Mouse (Mus musculus): Measurements from ENCODE around the gene Slx4ip. TPM values are rescaled to one million over a fixed set of nuclear protein-coding genes. Genes with fewer than 3 reads are reported as not detected.
A peak's percentile ranks its signal among the peaks of the same experiment; 100 is the strongest.

Slx4ip gene
- polyA plus RNA-seq, 1 experiment: 2.1 TPM

DNA sequence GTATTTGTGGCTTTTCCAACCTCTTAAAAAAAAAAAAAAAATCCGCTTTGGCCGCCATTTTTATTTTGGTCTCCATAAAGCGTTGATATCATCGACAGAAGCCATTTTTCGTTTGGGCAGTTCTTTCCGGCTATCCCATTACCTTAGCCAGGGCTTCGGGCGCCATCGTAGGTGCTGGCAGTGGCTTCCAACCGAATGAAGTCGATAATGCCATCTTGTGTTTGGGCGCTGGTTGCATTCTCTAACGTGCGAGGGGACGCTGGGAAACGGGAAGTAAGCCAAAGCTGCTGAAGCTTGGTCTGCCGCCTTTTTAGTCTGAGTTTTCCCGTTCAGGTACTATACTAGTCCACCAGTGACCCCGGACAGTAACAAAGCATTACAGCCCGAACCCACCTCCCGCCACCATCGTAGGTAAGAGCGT is 943 bp downstream of the Slx4ip start:
- TF ChIP-seq CTCF (IDR thresholded peaks at IDR 0.05; ENCODE audit: control insufficient read depth, insufficient read depth, insufficient replicate concordance, low read depth, low read length) (peak; percentile 11; the same call in 1 of the 2 replicates), POLR2A (IDR thresholded peaks at IDR 0.05; ENCODE audit: control insufficient read depth, low read depth, low read length) (peak; percentile 58; the same call in 1 of the 2 replicates)
- H3K4me1 ChIP-seq (ENCODE audit: control insufficient read depth, insufficient read depth, low read length): no peaks in the 10 kb centered on the region; the same call in 1 of the 2 replicates

DNA sequence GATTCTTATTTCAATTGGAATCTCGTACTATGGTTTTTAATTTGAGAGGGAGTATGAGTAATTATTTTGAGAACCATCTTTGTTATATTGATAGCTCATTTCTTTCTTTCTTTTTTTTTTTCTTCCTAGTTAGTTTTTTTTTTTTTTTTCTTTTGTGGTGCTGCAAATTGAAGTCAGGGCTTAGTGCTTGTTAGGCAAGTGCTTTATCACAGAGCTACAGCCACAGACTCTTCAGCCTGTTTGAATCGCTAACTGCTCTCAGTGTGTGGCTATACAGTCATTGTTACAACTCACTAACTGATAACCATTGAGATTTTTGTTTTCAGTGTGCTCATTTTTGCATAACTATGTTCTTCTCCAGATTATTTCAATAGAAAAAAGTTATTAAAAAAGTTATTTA is 3.5 kb downstream of the Slx4ip start:
- no peak for TF ChIP-seq POLR2A (IDR thresholded peaks at IDR 0.05; ENCODE audit: control insufficient read depth, low read depth, low read length)
- TF ChIP-seq CTCF (IDR thresholded peaks at IDR 0.05; ENCODE audit: control insufficient read depth, insufficient read depth, insufficient replicate concordance, low read depth, low read length): no peak
- Histone ChIP-seq H3K27ac (ENCODE audit: control insufficient read depth, insufficient read depth, low read depth, low read length) (no peak overlapping the region), H3K36me3 (ENCODE audit: control insufficient read depth, insufficient read depth, low read length) (no peaks in the 10 kb centered on the region), H3K4me3 (ENCODE audit: control insufficient read depth, low read depth, low read length) (no peak overlapping the region), H3K27me3 (ENCODE audit: control insufficient read depth, insufficient read depth, low read length) (no peaks in the 10 kb centered on the region), H3K4me1 (ENCODE audit: control insufficient read depth, insufficient read depth, low read length) (no peaks in the 10 kb centered on the region; the same call in 1 of the 2 replicates)

More for the DNA sequence above, 943 bp downstream of the Slx4ip start:
- peak overlapping the region; percentile 100 for H3K4me3 ChIP-seq (ENCODE audit: control insufficient read depth, low read depth, low read length)
- no peaks in the 10 kb centered on the region for H3K27me3 ChIP-seq (ENCODE audit: control insufficient read depth, insufficient read depth, low read length)
- H3K36me3 ChIP-seq (ENCODE audit: control insufficient read depth, insufficient read depth, low read length): no peaks in the 10 kb centered on the region
- H3K27ac ChIP-seq (ENCODE audit: control insufficient read depth, insufficient read depth, low read depth, low read length): peak overlapping the region; percentile 74

DNA sequence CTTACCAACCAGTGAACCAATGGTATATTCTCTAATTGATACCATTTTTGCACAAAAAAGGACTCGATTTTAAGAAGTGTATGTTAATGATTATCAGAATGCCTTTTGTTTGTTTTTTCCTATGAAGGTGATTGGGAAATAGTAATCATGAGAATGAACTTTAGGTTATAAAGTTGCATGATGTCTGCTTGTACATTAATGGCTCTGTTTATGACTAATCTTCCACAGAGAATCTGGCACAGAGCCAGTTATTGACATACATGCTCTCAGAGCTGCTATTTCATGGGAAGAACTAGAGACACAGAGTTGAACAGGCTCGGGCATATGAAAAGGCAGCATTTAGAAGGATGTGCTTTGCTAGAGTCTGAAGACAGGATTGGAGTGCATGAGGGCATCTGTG is 5.1 kb downstream of the Slx4ip start:
- Histone ChIP-seq H3K36me3 (ENCODE audit: control insufficient read depth, insufficient read depth, low read length) (no peaks in the 10 kb centered on the region), H3K4me3 (ENCODE audit: control insufficient read depth, low read depth, low read length) (no peak overlapping the region), H3K27me3 (ENCODE audit: control insufficient read depth, insufficient read depth, low read length) (no peaks in the 10 kb centered on the region), H3K4me1 (ENCODE audit: control insufficient read depth, insufficient read depth, low read length) (no peaks in the 10 kb centered on the region), H3K27ac (ENCODE audit: control insufficient read depth, insufficient read depth, low read depth, low read length) (no peak overlapping the region)
- no peak for TF ChIP-seq POLR2A (IDR thresholded peaks at IDR 0.05; ENCODE audit: control insufficient read depth, low read depth, low read length)
- TF ChIP-seq CTCF (IDR thresholded peaks at IDR 0.05; ENCODE audit: control insufficient read depth, insufficient read depth, insufficient replicate concordance, low read depth, low read length): no peak

DNA sequence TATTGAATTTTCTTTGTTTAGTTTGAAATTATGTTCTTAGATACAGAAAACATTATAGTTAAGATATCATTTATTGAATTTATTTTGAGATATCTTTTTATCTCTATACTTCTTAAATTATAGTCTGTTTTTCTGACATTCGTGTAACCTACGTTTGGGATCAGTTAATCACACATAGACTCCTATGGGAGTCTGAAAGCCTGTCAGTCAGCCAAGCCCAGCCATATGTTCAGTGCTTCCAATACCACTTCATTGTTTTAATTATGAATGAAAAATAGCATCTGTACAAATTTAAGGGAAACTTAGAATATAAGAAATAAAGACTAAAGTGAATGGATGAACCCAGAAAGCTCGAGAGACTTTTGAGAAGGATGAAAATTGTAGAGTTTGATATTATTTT is 17.6 kb downstream of the Slx4ip start:
- Histone ChIP-seq H3K36me3 (ENCODE audit: control insufficient read depth, insufficient read depth, low read length) (no peaks in the 10 kb centered on the region), H3K27me3 (ENCODE audit: control insufficient read depth, insufficient read depth, low read length) (no peaks in the 10 kb centered on the region), H3K4me1 (ENCODE audit: control insufficient read depth, insufficient read depth, low read length) (no peaks in the 10 kb centered on the region), H3K4me3 (ENCODE audit: control insufficient read depth, low read depth, low read length) (no peak overlapping the region), H3K27ac (ENCODE audit: control insufficient read depth, insufficient read depth, low read depth, low read length) (no peak overlapping the region)
- TF ChIP-seq POLR2A (IDR thresholded peaks at IDR 0.05; ENCODE audit: control insufficient read depth, low read depth, low read length) (no peak), CTCF (IDR thresholded peaks at IDR 0.05; ENCODE audit: control insufficient read depth, insufficient read depth, insufficient replicate concordance, low read depth, low read length) (no peak)

DNA sequence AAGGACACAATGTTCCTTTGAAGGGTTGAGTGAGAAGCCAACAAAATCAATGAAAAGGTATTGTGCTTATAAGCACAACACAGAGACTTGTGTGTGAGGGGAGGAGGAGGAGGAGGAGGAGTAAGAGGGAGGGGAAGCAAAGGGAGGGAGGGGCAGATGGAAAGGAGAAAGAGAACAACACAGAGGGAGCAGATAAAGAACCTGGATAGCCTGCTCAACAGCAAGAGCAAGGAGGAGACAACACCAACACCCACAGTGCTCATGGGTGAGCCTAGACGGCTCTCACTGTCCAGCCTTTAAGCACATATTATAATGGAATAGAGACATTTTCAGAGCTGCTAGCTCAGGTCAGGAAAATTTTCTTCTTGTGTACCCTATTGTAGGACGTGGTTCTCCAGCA is 18.3 kb downstream of the Slx4ip start:
- Histone ChIP-seq H3K27ac (ENCODE audit: control insufficient read depth, insufficient read depth, low read depth, low read length) (no peak overlapping the region), H3K4me1 (ENCODE audit: control insufficient read depth, insufficient read depth, low read length) (no peaks in the 10 kb centered on the region), H3K36me3 (ENCODE audit: control insufficient read depth, insufficient read depth, low read length) (no peaks in the 10 kb centered on the region), H3K4me3 (ENCODE audit: control insufficient read depth, low read depth, low read length) (no peak overlapping the region), H3K27me3 (ENCODE audit: control insufficient read depth, insufficient read depth, low read length) (no peaks in the 10 kb centered on the region)
- TF ChIP-seq POLR2A (IDR thresholded peaks at IDR 0.05; ENCODE audit: control insufficient read depth, low read depth, low read length) (no peak), CTCF (IDR thresholded peaks at IDR 0.05; ENCODE audit: control insufficient read depth, insufficient read depth, insufficient replicate concordance, low read depth, low read length) (no peak)

DNA sequence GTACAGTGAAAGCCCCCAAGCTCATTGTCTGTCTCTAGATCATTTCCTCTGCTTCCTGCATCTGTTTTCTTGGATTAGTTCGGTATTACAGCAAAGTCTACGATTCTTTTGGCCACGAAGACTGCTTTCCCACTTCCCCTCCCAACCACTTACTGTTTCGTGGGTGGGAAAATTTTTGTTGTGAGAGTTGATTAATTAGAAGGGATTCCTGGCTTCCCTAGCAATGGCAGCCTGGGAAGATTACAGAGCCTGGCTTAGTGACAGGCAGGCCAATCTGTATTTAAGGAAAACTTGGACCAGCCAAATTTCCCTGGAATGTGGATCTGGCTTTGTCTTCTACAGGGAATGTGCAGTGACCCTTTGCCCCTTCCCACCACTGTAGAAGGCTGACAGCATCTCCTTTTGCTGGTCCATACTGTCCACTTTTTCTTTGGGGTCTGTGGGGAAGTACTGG is 21.0 kb downstream of the Slx4ip start:
- Histone ChIP-seq H3K27ac (ENCODE audit: control insufficient read depth, insufficient read depth, low read depth, low read length) (no peak overlapping the region), H3K4me1 (ENCODE audit: control insufficient read depth, insufficient read depth, low read length) (no peaks in the 10 kb centered on the region), H3K4me3 (ENCODE audit: control insufficient read depth, low read depth, low read length) (no peak overlapping the region), H3K36me3 (ENCODE audit: control insufficient read depth, insufficient read depth, low read length) (no peaks in the 10 kb centered on the region), H3K27me3 (ENCODE audit: control insufficient read depth, insufficient read depth, low read length) (no peaks in the 10 kb centered on the region)
- TF ChIP-seq CTCF (IDR thresholded peaks at IDR 0.05; ENCODE audit: control insufficient read depth, insufficient read depth, insufficient replicate concordance, low read depth, low read length) (no peak), POLR2A (IDR thresholded peaks at IDR 0.05; ENCODE audit: control insufficient read depth, low read depth, low read length) (no peak)

DNA sequence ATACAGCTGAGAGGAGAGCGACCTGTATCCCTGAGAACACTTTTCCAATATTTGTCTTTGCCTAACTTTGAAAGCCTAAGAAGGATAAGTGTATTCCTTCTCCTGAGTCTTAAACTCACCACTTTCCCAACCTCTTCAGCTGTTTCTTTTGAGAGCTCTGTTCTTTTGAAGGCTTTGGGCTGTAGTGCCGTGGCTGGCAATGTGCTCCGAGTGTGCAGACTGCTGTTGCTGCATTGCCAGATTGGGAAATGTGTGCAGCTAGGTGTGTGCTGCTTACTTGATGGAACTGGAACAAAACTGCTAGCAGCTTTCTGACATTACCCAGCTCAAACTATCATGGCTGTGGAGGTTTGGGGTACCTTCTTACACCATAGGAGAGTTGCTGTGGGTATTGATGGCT is 22.0 kb downstream of the Slx4ip start:
- Histone ChIP-seq H3K27me3 (ENCODE audit: control insufficient read depth, insufficient read depth, low read length) (no peaks in the 10 kb centered on the region), H3K27ac (ENCODE audit: control insufficient read depth, insufficient read depth, low read depth, low read length) (no peak overlapping the region), H3K36me3 (ENCODE audit: control insufficient read depth, insufficient read depth, low read length) (no peaks in the 10 kb centered on the region), H3K4me3 (ENCODE audit: control insufficient read depth, low read depth, low read length) (no peak overlapping the region), H3K4me1 (ENCODE audit: control insufficient read depth, insufficient read depth, low read length) (no peaks in the 10 kb centered on the region)
- no peak for TF ChIP-seq CTCF (IDR thresholded peaks at IDR 0.05; ENCODE audit: control insufficient read depth, insufficient read depth, insufficient replicate concordance, low read depth, low read length)

All from testis, adult 2 months (tissue).